Mouse (Mus musculus) CD8-positive naive resting alpha-beta T cell, adult 57 days (primary cell): Measurements from ENCODE around the gene Cfap43. TPM values are rescaled to one million over a fixed set of nuclear protein-coding genes. Genes with fewer than 3 reads are reported as not detected.

Experiments used
- total RNA-seq: library from RNA; stranded (reverse); gene quantifications from one replicate; pipeline ENCODE4 v1.2.4, GENCODE M21; 2023

Gene Cfap43
- 0.43 TPM for total RNA-seq

DNA sequence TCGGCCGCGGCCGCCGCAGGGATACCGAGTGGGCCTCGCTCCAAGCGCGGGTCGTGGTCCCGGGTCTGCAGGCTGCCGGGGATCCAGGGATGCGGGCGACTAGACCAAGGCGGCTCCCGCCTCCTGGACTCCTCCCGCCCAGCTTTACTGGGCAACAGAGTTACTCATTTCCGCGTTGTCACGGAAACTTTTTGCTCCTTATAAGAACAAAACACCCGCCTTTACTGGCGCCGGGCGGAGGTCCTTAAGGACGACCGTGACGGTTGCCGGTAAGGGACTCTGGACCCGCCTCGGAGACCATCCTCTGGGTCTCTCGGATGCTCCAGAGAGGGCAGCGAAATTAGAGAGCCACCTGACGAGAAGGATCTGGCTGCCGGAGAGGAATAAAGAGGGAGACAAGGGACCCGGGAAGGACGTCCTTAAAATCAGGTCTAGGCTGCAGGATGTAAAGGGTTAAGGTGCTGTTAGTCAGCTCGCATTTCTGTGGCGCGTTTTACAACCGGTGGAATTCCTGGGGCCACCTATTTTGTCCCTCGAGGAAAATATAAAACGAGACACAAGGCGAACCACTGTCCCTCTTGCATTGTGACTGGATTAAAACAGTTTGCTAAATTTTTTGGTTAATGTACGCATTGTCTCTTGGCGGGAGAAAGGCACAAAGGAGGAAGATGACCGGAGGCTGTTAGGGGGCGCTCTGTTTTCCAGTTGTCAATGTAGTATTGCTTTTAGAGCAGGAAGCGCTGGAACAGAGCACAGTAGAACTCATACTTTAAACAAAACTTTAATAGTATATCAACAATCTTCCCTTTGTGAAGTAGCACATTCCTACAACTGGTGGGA lies at the start of gene Cfap43, which contains the start of gene Itprip:
TSS of gene Cfap43 (minus strand) at position 162 of the 840 bp plus-strand sequence.
TSS of gene Itprip (minus strand) at position 174 of the 840 bp plus-strand sequence.

DNA sequence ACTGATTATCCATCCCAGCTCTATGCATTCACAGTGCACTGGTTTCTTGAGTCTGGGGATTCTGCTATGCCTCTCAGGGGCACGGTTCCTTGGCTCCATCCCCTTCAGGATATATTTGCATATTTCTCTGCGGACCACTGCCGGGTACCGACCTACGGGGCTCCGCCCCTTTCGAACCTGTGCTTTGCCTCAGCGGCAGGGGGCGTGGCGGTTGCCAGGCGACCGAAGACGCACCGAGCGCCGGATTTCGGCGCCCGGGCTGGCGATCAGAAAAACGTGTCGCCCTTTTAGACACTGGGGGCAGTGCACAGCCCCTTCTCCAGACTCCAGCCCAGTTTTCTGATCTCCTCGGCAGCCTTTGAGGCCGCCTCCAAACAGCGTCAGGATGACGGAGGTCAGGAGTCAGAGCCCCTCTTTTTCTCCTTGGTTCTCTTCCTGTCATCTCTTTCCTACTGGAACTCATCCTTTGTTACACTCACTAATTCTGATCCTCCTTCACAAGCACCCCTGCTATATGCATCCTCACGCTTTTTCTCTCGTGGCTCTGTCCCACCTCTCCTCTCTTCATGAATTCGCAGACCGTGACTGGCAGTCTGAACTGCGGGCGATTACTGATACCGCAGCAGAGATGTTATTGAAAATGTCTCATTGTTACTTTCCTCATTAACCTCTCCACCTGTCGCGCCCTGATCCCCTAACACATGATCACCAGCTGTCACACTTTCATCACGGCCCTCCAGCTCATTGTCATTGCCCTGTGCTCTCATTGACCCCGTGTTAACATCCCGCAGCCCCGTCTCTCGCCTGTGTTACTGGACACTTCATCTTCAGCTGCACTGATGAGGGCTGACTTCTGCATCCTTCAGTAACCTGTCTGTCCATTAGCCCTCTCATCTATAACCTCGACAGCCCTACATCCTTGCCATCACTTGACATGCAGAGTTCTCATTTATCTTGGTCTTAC lies 18.6 kb upstream of the Cfap43 start, which contains the start of gene Cfap58:
TSS of gene Cfap58 (plus strand) at position 233 of the 964 bp plus-strand sequence.

DNA sequence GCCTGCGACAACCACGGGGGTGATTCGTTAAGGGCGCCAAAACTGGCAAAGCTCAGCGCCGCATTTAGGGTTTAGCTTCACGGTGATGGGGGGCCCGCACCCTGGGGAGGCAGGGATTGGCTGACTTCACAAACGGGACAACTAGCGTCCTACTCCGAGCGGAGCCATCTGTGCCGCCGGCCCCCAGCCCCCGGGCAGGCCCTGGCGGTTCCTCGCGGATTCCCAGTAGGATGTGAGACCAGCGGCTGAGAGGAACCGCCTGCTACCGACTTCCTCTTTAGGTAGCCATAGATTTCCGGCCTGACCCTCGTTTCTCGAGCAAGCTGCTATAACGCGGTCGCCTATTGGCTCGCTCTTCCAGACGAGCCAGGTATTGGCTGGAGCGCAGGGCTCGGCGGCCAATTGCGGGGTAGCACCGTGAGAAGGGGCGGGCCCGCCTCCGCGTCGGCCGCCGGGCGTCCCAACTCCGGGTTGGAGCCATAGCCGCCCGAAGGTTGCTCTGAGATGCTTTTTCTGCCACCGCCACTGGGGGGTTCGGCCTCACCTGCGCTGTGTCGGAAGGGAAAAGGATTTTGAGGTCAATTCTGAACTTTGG lies 53.6 kb downstream of the Cfap43 start, which contains the start of gene Gsto2:
TSS of gene Gsto2 (plus strand) at position 182 of the 595 bp plus-strand sequence.

DNA sequence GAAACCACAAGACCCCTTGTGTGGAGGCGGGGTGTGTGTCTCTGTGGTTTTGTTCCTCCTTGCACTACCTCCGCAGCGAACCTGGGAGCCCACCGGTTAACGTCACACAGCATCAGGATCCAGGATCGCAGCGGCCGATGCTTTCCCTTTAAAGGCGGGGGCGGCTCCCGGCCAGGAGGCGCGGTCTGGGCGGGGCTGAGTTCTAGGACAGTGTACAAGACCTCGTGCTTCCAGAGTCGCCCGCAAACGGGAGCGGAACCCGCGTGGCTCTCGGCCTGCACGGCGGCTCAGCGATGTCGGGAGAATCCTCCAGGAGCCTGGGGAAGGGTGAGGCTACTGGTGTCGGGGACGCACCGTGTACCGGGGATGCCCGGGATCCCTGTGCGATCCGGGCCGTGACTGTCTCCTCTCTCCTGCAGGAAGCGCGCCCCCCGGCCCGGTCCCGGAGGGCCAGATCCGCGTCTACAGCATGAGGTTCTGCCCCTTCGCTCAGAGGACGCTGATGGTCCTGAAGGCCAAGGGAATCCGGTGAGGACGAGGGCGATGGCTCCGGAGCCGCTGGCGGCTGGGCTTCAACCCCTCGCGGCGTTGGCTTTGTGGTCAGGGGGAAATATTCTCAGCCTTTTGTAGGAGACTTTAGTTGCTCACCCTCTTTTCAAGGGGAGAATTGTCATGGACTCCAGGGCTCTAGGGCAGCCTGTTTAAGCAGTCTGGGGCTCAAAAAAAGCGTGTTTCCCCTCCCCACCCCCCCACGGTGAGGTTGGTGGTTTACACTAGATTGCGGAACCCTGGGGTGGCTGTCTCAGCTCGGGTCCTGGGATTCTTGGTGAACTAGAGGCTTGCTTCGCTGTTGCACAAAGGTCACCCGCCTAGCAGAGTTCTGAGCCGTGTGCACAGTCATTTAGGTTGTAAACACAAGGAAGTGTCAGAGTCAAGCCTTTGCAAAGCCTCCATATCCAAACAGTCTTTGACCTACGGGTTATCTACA lies 64.0 kb downstream of the Cfap43 start, which contains the start of gene Gsto1:
TSS of gene Gsto1 (plus strand) at position 175 of the 988 bp plus-strand sequence.

DNA sequence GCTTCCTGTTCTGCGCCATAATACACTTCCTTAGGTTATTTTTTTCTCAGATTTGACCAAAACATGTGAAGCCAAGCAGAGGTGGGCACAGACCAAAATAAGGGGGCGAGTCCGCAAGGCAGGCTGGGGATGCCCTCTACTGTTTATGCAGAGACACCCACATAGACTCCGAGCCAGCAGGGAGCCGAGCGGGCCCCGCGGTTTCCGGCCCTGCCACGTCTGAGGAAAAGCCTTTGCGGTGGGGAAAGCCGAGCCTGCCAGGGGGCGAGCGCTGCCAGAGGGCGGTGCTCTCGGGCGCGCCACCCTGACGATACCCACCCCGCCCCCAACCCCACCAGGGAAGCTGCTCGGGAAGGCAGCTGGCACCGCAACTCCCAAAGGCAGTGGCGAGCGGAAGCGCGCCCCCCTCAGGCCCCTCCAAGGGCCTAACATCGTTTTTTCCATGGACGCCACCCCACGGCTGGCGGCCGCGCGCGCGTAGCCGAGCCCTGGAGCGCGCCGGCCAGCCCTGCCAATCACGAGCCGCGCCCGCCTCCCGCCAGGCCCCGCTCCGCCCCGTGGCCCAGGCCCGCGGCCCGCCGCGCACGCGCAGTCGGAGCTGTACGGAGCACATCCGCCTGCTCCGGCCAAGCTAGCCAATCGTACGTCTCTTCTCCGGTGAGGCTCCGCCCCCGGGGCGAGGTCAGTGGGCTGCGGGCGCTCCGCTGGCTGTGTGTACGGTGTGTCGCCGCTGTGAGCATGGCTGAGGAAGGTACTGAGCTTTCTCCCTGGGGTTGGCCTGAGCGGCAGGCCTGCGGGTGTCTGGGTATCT lies 187.8 kb downstream of the Cfap43 start, which contains the start of gene Sfr1:
TSS of gene Sfr1 (plus strand) at position 612 of the 811 bp plus-strand sequence.

DNA sequence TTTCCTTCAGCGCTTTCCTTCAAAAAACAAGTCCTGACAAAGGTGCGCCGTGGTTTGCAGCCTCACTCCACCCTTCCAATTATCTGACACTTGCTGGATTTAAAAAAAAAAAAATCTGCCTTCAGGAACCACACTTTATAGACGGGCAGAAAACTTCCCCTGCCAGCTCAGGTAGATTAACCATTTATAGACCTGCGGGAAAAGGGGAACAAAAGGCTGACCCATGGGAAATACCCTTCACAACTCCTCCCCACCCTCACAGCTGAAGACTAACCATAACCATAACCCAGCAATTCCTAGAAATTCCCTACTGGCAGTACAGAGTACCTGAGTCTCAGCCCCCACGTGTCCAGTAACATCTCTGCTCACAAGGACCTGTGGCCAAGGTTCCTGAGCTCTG lies 227.1 kb downstream of the Cfap43 start, which contains the start of gene Col17a1:
TSS of gene Col17a1 (minus strand) at position 101 of the 400 bp plus-strand sequence.

Other genes with a start within 250 kb of the Cfap43 start
- not detected for gene Col17a1, start 227.2 kb downstream of the Cfap43 start, total RNA-seq
- gene Sfr1, start 187.6 kb downstream of the Cfap43 start, total RNA-seq: 68.2 TPM
- 10.3 TPM for gene Gsto1, start 64.3 kb downstream of the Cfap43 start, total RNA-seq
- not detected for gene Gsto2, start 53.8 kb downstream of the Cfap43 start, total RNA-seq
- 99.4 TPM for gene Itprip, start within 50 bp of the Cfap43 start, total RNA-seq
- gene Cfap58, start 18.4 kb upstream of the Cfap43 start, total RNA-seq: not detected